Comparison of ENCODE assay signal across 9 mouse cellular contexts in genomic region chr9:107904726-107905125, GRCm38 (mm10). TPM values are rescaled to one million over a fixed set of nuclear protein-coding genes. Genes with fewer than 3 reads are reported as not detected.
DNase-seq lines count a peak whose midpoint lies in the region; ATAC-seq and TF ChIP-seq lines count a peak whose summit lies in the region.
"Had no signal": no experiment of that assay in that cellular context is flagged by ENCODE, and none has a peak within 500 bp of the region (broad histone marks: within the 10 kb centered on the region; RNA-seq: fewer than 3 reads in every experiment).

No protein-coding gene starts in this region.

- no peak for TF ChIP-seq EP300 in CH12.LX (IDR thresholded peaks at IDR 0.05; ENCODE audit: low read length)
- TF ChIP-seq EP300 in liver, postnatal 0 days (IDR thresholded peaks at IDR 0.05; ENCODE audit: low read depth): no peak

- in situ Hi-C loops in CH12.LX (cut with MboI; ENCODE audit: low pct_ligation_motif_present, low pct_unique_long_range_greater_than_20kb, low sequenced_read_pairs): no loop called here

- no peak overlapping the region for H3K4me3 ChIP-seq in CH12.LX (replicated peaks in 1 of 3; ENCODE audit: low read depth in 2 of 3, low read length in 2 of 3, poor library complexity in 1 of 3)
- H3K4me3 ChIP-seq in heart, embryonic 13.5 days: no peak overlapping the region
- H3K4me3 ChIP-seq in liver, postnatal 0 days (ENCODE audit: low read depth, low read length): no peak overlapping the region
- no peak overlapping the region for H3K4me3 ChIP-seq in neural tube, embryonic 14.5 days (ENCODE audit: low read depth, low read length)
- no peak overlapping the region for H3K4me3 ChIP-seq in testis, adult 2 months (ENCODE audit: control insufficient read depth, low read depth, low read length)
- H3K4me3 ChIP-seq: limb, embryonic 15.5 days had no signal

- peaks cover 13% of the 10 kb centered on the region for H3K27me3 ChIP-seq in CH12.LX (replicated peaks)
- peaks cover 34% of the 10 kb centered on the region for H3K27me3 ChIP-seq in heart, embryonic 13.5 days (replicated peaks)
- H3K27me3 ChIP-seq in liver, postnatal 0 days (ENCODE audit: insufficient read depth, low read length): no peaks in the 10 kb centered on the region
- peaks cover 3% of the 10 kb centered on the region; the same call in 1 of the 2 replicates for H3K27me3 ChIP-seq in neural tube, embryonic 14.5 days (ENCODE audit: control insufficient read depth, insufficient read depth, low read length)
- no peaks in the 10 kb centered on the region for H3K27me3 ChIP-seq in testis, adult 2 months (ENCODE audit: control insufficient read depth, insufficient read depth, low read length)

- no peak for ATAC-seq in heart, embryonic 13.5 days (ENCODE audit: extremely low read depth, insufficient number of reproducible peaks, low FRiP score, low TSS enrichment)
- ATAC-seq in liver, postnatal 0 days: peak; percentile 59
- ATAC-seq in neural tube, embryonic 14.5 days (ENCODE audit: low read depth): peak; percentile 11; the same call in 1 of the 2 replicates

- H3K36me3 ChIP-seq in CH12.LX (replicated peaks in 1 of 2; ENCODE audit: control insufficient read depth in 1 of 2, insufficient read depth in 1 of 2, low read length in 1 of 2): peaks cover 25 to 36% of the 10 kb centered on the region in 2 experiments
- peaks cover 20% of the 10 kb centered on the region for H3K36me3 ChIP-seq in heart, embryonic 13.5 days
- peaks cover 10% of the 10 kb centered on the region for H3K36me3 ChIP-seq in liver, postnatal 0 days (replicated peaks; ENCODE audit: insufficient read depth, low read length)
- peaks cover 6% of the 10 kb centered on the region for H3K36me3 ChIP-seq in neural tube, embryonic 14.5 days (ENCODE audit: control insufficient read depth, insufficient read depth, low read length)
- H3K36me3 ChIP-seq in testis, adult 2 months (ENCODE audit: control insufficient read depth, insufficient read depth, low read length): no peaks in the 10 kb centered on the region

- H3K27ac ChIP-seq in CH12.LX (ENCODE audit: insufficient read depth, low read depth): no peak overlapping the region
- H3K27ac ChIP-seq in heart, embryonic 13.5 days (replicated peaks): 0 out of 2 replicates have a peak overlapping the region, but pooled peaks have one; percentile 36
- no peak overlapping the region for H3K27ac ChIP-seq in liver, postnatal 0 days (ENCODE audit: low read depth)
- no peak overlapping the region for H3K27ac ChIP-seq in neural tube, embryonic 14.5 days (ENCODE audit: low read depth, low read length)
- no peak overlapping the region for H3K27ac ChIP-seq in testis, adult 2 months (ENCODE audit: control insufficient read depth, insufficient read depth, low read depth, low read length)
- H3K27ac ChIP-seq: limb, embryonic 15.5 days had no signal

- TF ChIP-seq POLR2A in CH12.LX (IDR thresholded peaks at IDR 0.05; ENCODE audit: low read depth, low read length): no peak
- TF ChIP-seq POLR2A in testis, adult 2 months (IDR thresholded peaks at IDR 0.05; ENCODE audit: control insufficient read depth, low read depth, low read length): no peak

- H3K4me2 ChIP-seq in CH12.LX (ENCODE audit: insufficient read depth, low read depth, poor library complexity, severe bottlenecking): no peak overlapping the region
- H3K4me2 ChIP-seq in heart, embryonic 13.5 days: no peak overlapping the region
- H3K4me2 ChIP-seq in liver, postnatal 0 days (ENCODE audit: low read depth, low read length): no peak overlapping the region
- no peak overlapping the region for H3K4me2 ChIP-seq in neural tube, embryonic 14.5 days (ENCODE audit: low read depth, low read length)
- H3K4me2 ChIP-seq: limb, embryonic 15.5 days had no signal

- dilution Hi-C loops in CH12.LX (cut with MboI; ENCODE audit: extremely low pct_ligation_motif_present, extremely low pct_unique_long_range_greater_than_20kb, low sequenced_read_pairs): no loop called here

- peak; percentile 83 to 99 for TF ChIP-seq CTCF in CH12.LX (conservative IDR thresholded peaks at IDR 0.05 in 1 of 2, IDR thresholded peaks at IDR 0.05 in 1 of 2; ENCODE audit: low read depth in 2 of 2, low read length in 2 of 2)
- TF ChIP-seq CTCF in liver, postnatal 0 days (IDR thresholded peaks at IDR 0.05; ENCODE audit: low read depth): peak; percentile 99
- TF ChIP-seq CTCF in testis, adult 2 months (IDR thresholded peaks at IDR 0.05; ENCODE audit: control insufficient read depth, insufficient read depth, insufficient replicate concordance, low read depth, low read length): peak; percentile 82; the same call in 1 of the 2 replicates

- peaks cover 8 to 26% of the 10 kb centered on the region in 2 experiments; a peak in 3 of 4 replicates for H3K4me1 ChIP-seq in CH12.LX (ENCODE audit: control insufficient read depth in 1 of 2, insufficient read depth in 2 of 2)
- H3K4me1 ChIP-seq in heart, embryonic 13.5 days: peaks cover 48% of the 10 kb centered on the region
- peaks cover 29% of the 10 kb centered on the region for H3K4me1 ChIP-seq in liver, postnatal 0 days (ENCODE audit: insufficient read depth)
- H3K4me1 ChIP-seq in neural tube, embryonic 14.5 days (ENCODE audit: control insufficient read depth, insufficient read depth, low read length): peaks cover 10% of the 10 kb centered on the region; the same call in 1 of the 2 replicates
- H3K4me1 ChIP-seq in testis, adult 2 months (ENCODE audit: control insufficient read depth, insufficient read depth, low read length): peaks cover 21% of the 10 kb centered on the region

- H3K79me2 ChIP-seq in CH12.LX (replicated peaks; ENCODE audit: control insufficient read depth, extremely low read depth, insufficient read depth, poor library complexity, severe bottlenecking): no peaks in the 10 kb centered on the region

- peak; percentile 86 for DNase-seq in CH12.LX (ENCODE audit: extremely low read depth)
- peak; percentile 91 for DNase-seq in brain, adult 2 months (ENCODE audit: low read depth, low spot score)
- DNase-seq in fibroblast of lung, adult 2 months (ENCODE audit: low read depth): peak; percentile 69
- DNase-seq in kidney, postnatal 4 days: peak; percentile 93 to 94
- DNase-seq in liver, postnatal 0 days: peak; percentile 90

- WGBS in heart, embryonic 13.5 days: 3% methylated on average over 4 of the region's 4 CpGs
- 8% methylated on average over 4 of the region's 4 CpGs for WGBS in liver, postnatal 0 days (ENCODE audit: insufficient replicate concordance)
- 6% methylated on average over 4 of the region's 4 CpGs for WGBS in neural tube, embryonic 14.5 days

- no peak overlapping the region for H3K9ac ChIP-seq in CH12.LX (ENCODE audit: insufficient read depth, low read depth)
- H3K9ac ChIP-seq in heart, embryonic 13.5 days: no peak overlapping the region
- no peak overlapping the region for H3K9ac ChIP-seq in liver, postnatal 0 days (replicated peaks)
- no peak overlapping the region for H3K9ac ChIP-seq in neural tube, embryonic 14.5 days (replicated peaks; ENCODE audit: low read depth, low read length)
- H3K9ac ChIP-seq: limb, embryonic 15.5 days had no signal

- TF ChIP-seq RAD21 in CH12.LX (IDR thresholded peaks at IDR 0.05; ENCODE audit: low read depth, low read length): peak; percentile 98

- H3K9me3 ChIP-seq in CH12.LX (replicated peaks; ENCODE audit: low read length): no peaks in the 10 kb centered on the region
- no peaks in the 10 kb centered on the region for H3K9me3 ChIP-seq in heart, embryonic 13.5 days
- H3K9me3 ChIP-seq in liver, postnatal 0 days (ENCODE audit: low read length): no peaks in the 10 kb centered on the region
- H3K9me3 ChIP-seq in neural tube, embryonic 14.5 days (ENCODE audit: control insufficient read depth, low read length): no peaks in the 10 kb centered on the region
- H3K9me3 ChIP-seq: limb, embryonic 15.5 days had no signal

RNA-seq across cellular contexts. Expression of gene Mst1r, which starts 1.9 kb away (rescaled TPM):
- total RNA-seq in CH12.LX (2012; rRNA removed) (not detected in 2 replicates), CH12.LX (2014; rRNA removed) (not detected in 2 replicates)
- not detected in 2 replicates for polyA plus RNA-seq in CH12.LX (2012; ENCODE audit: insufficient read length, low read depth)
- polyA plus RNA-seq in heart, embryonic 13.5 days (2015; fragmentation: Nextera tagmentation; extraction: Ambion mirVana): 2.7 and 4.1 TPM in 2 replicates
- 0.37 and 0.38 TPM in 2 replicates for polyA plus RNA-seq in liver, postnatal 0 days (2015; fragmentation: Nextera tagmentation; extraction: Ambion mirVana)
- polyA plus RNA-seq in neural tube, embryonic 14.5 days (2014; fragmentation: Nextera tagmentation; extraction: Ambion mirVana): 0.51 and 1.5 TPM in 2 replicates
- polyA plus RNA-seq in testis, adult 2 months (2012; rRNA removed): 4.3 and 4.6 TPM in 2 replicates

RNA-seq across cellular contexts. Expression of gene Mon1a, which starts 16.8 kb away (rescaled TPM):
- 13.6 and 14.1 TPM in 2 replicates for total RNA-seq in CH12.LX (2012; rRNA removed)
- 14.5 and 19.5 TPM in 2 replicates for total RNA-seq in CH12.LX (2014; rRNA removed)
- 11.7 and 15.3 TPM in 2 replicates for polyA plus RNA-seq in CH12.LX (2012; ENCODE audit: insufficient read length, low read depth)
- 8.1 and 9.1 TPM in 2 replicates for polyA plus RNA-seq in heart, embryonic 13.5 days (2015; fragmentation: Nextera tagmentation; extraction: Ambion mirVana)
- polyA plus RNA-seq in liver, postnatal 0 days (2015; fragmentation: Nextera tagmentation; extraction: Ambion mirVana): 5.3 and 5.8 TPM in 2 replicates
- 21.3 and 23.4 TPM in 2 replicates for polyA plus RNA-seq in neural tube, embryonic 14.5 days (2014; fragmentation: Nextera tagmentation; extraction: Ambion mirVana)
- polyA plus RNA-seq in testis, adult 2 months (2012; rRNA removed): 14.1 and 14.9 TPM in 2 replicates

RNA-seq across cellular contexts. Expression of gene Actl11, which starts 23.5 kb away (rescaled TPM):
- total RNA-seq in CH12.LX (2012; rRNA removed): not detected in 2 replicates
- total RNA-seq in CH12.LX (2014; rRNA removed): not detected in 2 replicates
- polyA plus RNA-seq in CH12.LX (2012; ENCODE audit: insufficient read length, low read depth): not detected in 2 replicates
- not detected in 2 replicates for polyA plus RNA-seq in heart, embryonic 13.5 days (2015; fragmentation: Nextera tagmentation; extraction: Ambion mirVana)
- polyA plus RNA-seq in liver, postnatal 0 days (2015; fragmentation: Nextera tagmentation; extraction: Ambion mirVana): not detected in 2 replicates
- polyA plus RNA-seq in neural tube, embryonic 14.5 days (2014; fragmentation: Nextera tagmentation; extraction: Ambion mirVana): not detected in 2 replicates
- polyA plus RNA-seq in testis, adult 2 months (2012; rRNA removed): 360 and 372 TPM in 2 replicates
- polyA plus RNA-seq: limb, embryonic 15.5 days had no signal

RNA-seq across cellular contexts. Expression of gene Camkv, which starts 30.7 kb away (rescaled TPM):
- total RNA-seq in CH12.LX (2012; rRNA removed) (not detected in 2 replicates), CH12.LX (2014; rRNA removed) (not detected in 2 replicates)
- not detected in 2 replicates for polyA plus RNA-seq in CH12.LX (2012; ENCODE audit: insufficient read length, low read depth)
- polyA plus RNA-seq in heart, embryonic 13.5 days (2015; fragmentation: Nextera tagmentation; extraction: Ambion mirVana): 0.63 and 1.0 TPM in 2 replicates
- 0.04 and 0.09 TPM in 2 replicates for polyA plus RNA-seq in liver, postnatal 0 days (2015; fragmentation: Nextera tagmentation; extraction: Ambion mirVana)
- 12.5 and 20.1 TPM in 2 replicates for polyA plus RNA-seq in neural tube, embryonic 14.5 days (2014; fragmentation: Nextera tagmentation; extraction: Ambion mirVana)
- polyA plus RNA-seq in testis, adult 2 months (2012; rRNA removed): 6.5 and 6.6 TPM in 2 replicates

RNA-seq across cellular contexts. Expression of gene Rbm6, which starts 31.7 kb away (rescaled TPM):
- total RNA-seq in CH12.LX (2012; rRNA removed): 39.1 and 42.3 TPM in 2 replicates
- total RNA-seq in CH12.LX (2014; rRNA removed): 43.3 and 48.9 TPM in 2 replicates
- 48.8 and 56.6 TPM in 2 replicates for polyA plus RNA-seq in CH12.LX (2012; ENCODE audit: insufficient read length, low read depth)
- polyA plus RNA-seq in heart, embryonic 13.5 days (2015; fragmentation: Nextera tagmentation; extraction: Ambion mirVana): 46.5 and 48.4 TPM in 2 replicates
- 14.3 and 17.0 TPM in 2 replicates for polyA plus RNA-seq in liver, postnatal 0 days (2015; fragmentation: Nextera tagmentation; extraction: Ambion mirVana)
- 87.1 and 96.0 TPM in 2 replicates for polyA plus RNA-seq in neural tube, embryonic 14.5 days (2014; fragmentation: Nextera tagmentation; extraction: Ambion mirVana)
- polyA plus RNA-seq in testis, adult 2 months (2012; rRNA removed): 26.8 and 28.1 TPM in 2 replicates

Comparison
In these comparisons a context has a peak if more than half of its experiments do, and no peak if none do; other contexts are left out.
1. RNA of gene Actl11, which starts 23.5 kb away (polyA plus RNA-seq): 360 to 372 TPM in testis, adult 2 months; not detected in CH12.LX, not detected in heart, embryonic 13.5 days, not detected in liver, postnatal 0 days and not detected in neural tube, embryonic 14.5 days; every median in the first group is over 100 times any median in the second.
2. Peak in every context shown above with its lines, with median percentiles within 50 percentile points of each other: DNase-seq and CTCF ChIP-seq.